Mouse (Mus musculus) MEL (cell line): Measurements from ENCODE around the gene 2310022A10Rik. TPM values are rescaled to one million over a fixed set of nuclear protein-coding genes. Genes with fewer than 3 reads are reported as not detected.

Experiments
- DNase-seq: peaks from one replicate; pipeline ENCODE4 v3.0.0; 2011; ENCODE audit warnings: low read depth, low spot score
- H3K27ac ChIP-seq: 2 replicates; pipeline ENCODE4 v1.5.1; 2012; ENCODE audit warnings: low read depth, mild to moderate bottlenecking, control low read depth, low read length, moderate library complexity; ENCODE audit not compliant: control insufficient read depth
- H3K27me3 ChIP-seq, 2 experiments: fragments of 150-350 bp in 1 of 2; sonication (generic) in 1 of 2; 2 replicates each; pipeline ENCODE4 v1.6.1; 2012; ENCODE audit warnings: low read length in 2 of 2, mild to moderate bottlenecking in 2 of 2, improper control_type of control experiment in 1 of 2, moderate library complexity in 1 of 2; ENCODE audit not compliant: insufficient read depth in 2 of 2, control insufficient read depth in 1 of 2
- H3K36me3 ChIP-seq, 2 experiments: 2 replicates each; pipeline ENCODE4 v1.6.1; 2012 to 2014; ENCODE audit warnings: low read length in 2 of 2, improper control_type of control experiment in 1 of 2, inconsistent platforms in 1 of 2, mild to moderate bottlenecking in 1 of 2; ENCODE audit not compliant: insufficient read depth in 2 of 2, control insufficient read depth in 1 of 2
- H3K4me1 ChIP-seq, 2 experiments: fragments of 150-350 bp in 1 of 2; sonication (generic) in 1 of 2; 2 replicates each; pipeline ENCODE4 v1.6.1; 2012; ENCODE audit warnings: low read length in 2 of 2, improper control_type of control experiment in 1 of 2, mild to moderate bottlenecking in 1 of 2; ENCODE audit not compliant: insufficient read depth in 2 of 2, control insufficient read depth in 1 of 2
- H3K4me3 ChIP-seq, 2 experiments: fragments of 150-350 bp in 1 of 2; sonication (generic) in 1 of 2; 2 replicates each; pipeline ENCODE4 v1.5.1; 2012; ENCODE audit warnings: low read depth in 2 of 2, low read length in 2 of 2, mild to moderate bottlenecking in 2 of 2, moderate library complexity in 2 of 2, control low read depth in 1 of 2, improper control_type of control experiment in 1 of 2; ENCODE audit not compliant: control insufficient read depth in 1 of 2, insufficient read depth in 1 of 2
- H3K79me2 ChIP-seq: 2 replicates; pipeline ENCODE4 v1.6.1; 2012; ENCODE audit warnings: mild to moderate bottlenecking, low read length, moderate library complexity; ENCODE audit not compliant: control insufficient read depth, poor library complexity, insufficient read depth
- H3K9ac ChIP-seq: 2 replicates; pipeline ENCODE4 v1.6.1; 2012; ENCODE audit warnings: low read depth, mild to moderate bottlenecking, control low read depth, low read length, moderate library complexity; ENCODE audit not compliant: control insufficient read depth, poor library complexity, severe bottlenecking
- H3K9me3 ChIP-seq: fragments of 150-350 bp; sonication (generic); replicated peaks from 2 replicates; pipeline ENCODE4 v1.6.1; 2012; ENCODE audit warnings: mild to moderate bottlenecking, low read length, improper control_type of control experiment, moderate library complexity; ENCODE audit not compliant: insufficient read depth
- CHD1 ChIP-seq: IDR thresholded peaks from 2 replicates; pipeline ENCODE4 v1.6.1; 2012; ENCODE audit warnings: low read depth, mild to moderate bottlenecking, inconsistent platforms, low read length, improper control_type of control experiment
- CHD2 ChIP-seq: IDR thresholded peaks from 2 replicates; pipeline ENCODE4 v1.6.1; 2011; ENCODE audit warnings: low read length, improper control_type of control experiment
- CTCF ChIP-seq, 3 experiments: IDR thresholded peaks in 2 of 3; conservative IDR thresholded peaks in 1 of 3; 2 replicates each; pipeline ENCODE4 v1.5.1; 2011 to 2012; ENCODE audit warnings: low read length in 3 of 3, low read depth in 2 of 3, mild to moderate bottlenecking in 2 of 3, improper control_type of control experiment in 1 of 3, inconsistent platforms in 1 of 3, mixed read lengths in 1 of 3, moderate library complexity in 1 of 3; ENCODE audit not compliant: control insufficient read depth in 1 of 3, insufficient read depth in 1 of 3, poor library complexity in 1 of 3, severe bottlenecking in 1 of 3
- E2F4 ChIP-seq: IDR thresholded peaks from 2 replicates; pipeline ENCODE4 v1.6.1; 2011; ENCODE audit warnings: low read depth, low read length, improper control_type of control experiment, borderline replicate concordance
- ELF1 ChIP-seq: IDR thresholded peaks from 2 replicates; pipeline ENCODE4 v1.6.1; 2014; ENCODE audit warnings: low read depth, mild to moderate bottlenecking, inconsistent platforms, low read length, improper control_type of control experiment, moderate library complexity
- EP300 ChIP-seq, 2 experiments: IDR thresholded peaks; 2 replicates each; pipeline ENCODE4 v1.6.1; 2011; ENCODE audit warnings: improper control_type of control experiment in 2 of 2, low read length in 2 of 2, low read depth in 1 of 2, mild to moderate bottlenecking in 1 of 2
- ETS1 ChIP-seq: IDR thresholded peaks from 2 replicates; pipeline ENCODE4 v1.6.1; 2012; ENCODE audit warnings: low read depth, mild to moderate bottlenecking, inconsistent platforms, low read length, improper control_type of control experiment, moderate library complexity
- GABPA ChIP-seq: IDR thresholded peaks from 2 replicates; pipeline ENCODE4 v1.6.1; 2012; ENCODE audit warnings: low read depth, mild to moderate bottlenecking, inconsistent platforms, low read length, improper control_type of control experiment, moderate library complexity
- JUND ChIP-seq: IDR thresholded peaks from 2 replicates; pipeline ENCODE4 v1.6.1; 2011; ENCODE audit warnings: low read depth, mild to moderate bottlenecking, improper control_type of control experiment, low read length
- KAT2A ChIP-seq: conservative IDR thresholded peaks from 2 replicates; pipeline ENCODE4 v1.6.1; 2012; ENCODE audit warnings: low read depth, low read length, improper control_type of control experiment, inconsistent platforms
- MEF2A ChIP-seq: IDR thresholded peaks from 2 replicates; pipeline ENCODE4 v1.6.1; 2014; ENCODE audit warnings: low read depth, mild to moderate bottlenecking, inconsistent platforms, low read length, improper control_type of control experiment; ENCODE audit not compliant: poor library complexity, insufficient replicate concordance, severe bottlenecking; ENCODE audit errors: extremely low read depth
- MXI1 ChIP-seq: IDR thresholded peaks from 2 replicates; pipeline ENCODE4 v1.6.1; 2011; ENCODE audit warnings: mild to moderate bottlenecking, low read depth, low read length, improper control_type of control experiment
- NELFE ChIP-seq: IDR thresholded peaks from 2 replicates; pipeline ENCODE4 v1.6.1; 2011; ENCODE audit warnings: low read depth, low read length, improper control_type of control experiment
- NRF1 ChIP-seq: IDR thresholded peaks from 2 replicates; pipeline ENCODE4 v1.6.1; 2014; ENCODE audit warnings: low read depth, mild to moderate bottlenecking, inconsistent platforms, low read length, improper control_type of control experiment, moderate library complexity; ENCODE audit not compliant: poor library complexity, insufficient read depth, severe bottlenecking
- POLR2A ChIP-seq, 2 experiments: IDR thresholded peaks; 2 replicates each; pipeline ENCODE4 v1.6.1; 2011 to 2012; ENCODE audit warnings: low read length in 2 of 2, mild to moderate bottlenecking in 2 of 2, control low read depth in 1 of 2, improper control_type of control experiment in 1 of 2, low read depth in 1 of 2, moderate library complexity in 1 of 2; ENCODE audit not compliant: control insufficient read depth in 1 of 2, insufficient read depth in 1 of 2, poor library complexity in 1 of 2
- POLR2AphosphoS2 ChIP-seq: IDR thresholded peaks from 2 replicates; pipeline ENCODE4 v1.6.1; 2011; ENCODE audit warnings: low read length, improper control_type of control experiment
- POLR2AphosphoS5 ChIP-seq: IDR thresholded peaks from 2 replicates; pipeline ENCODE4 v1.6.1; 2012; ENCODE audit warnings: low read depth, borderline replicate concordance, mild to moderate bottlenecking, inconsistent platforms, low read length, moderate library complexity, mixed read lengths
- SIN3A ChIP-seq: IDR thresholded peaks from 2 replicates; pipeline ENCODE4 v1.6.1; 2012; ENCODE audit warnings: low read length, improper control_type of control experiment, inconsistent platforms
- TCF12 ChIP-seq: IDR thresholded peaks from 2 replicates; pipeline ENCODE4 v1.6.1; 2014; ENCODE audit warnings: low read depth, mild to moderate bottlenecking, inconsistent platforms, low read length, improper control_type of control experiment, moderate library complexity
- USF2 ChIP-seq, 2 experiments: IDR thresholded peaks; 2 replicates each; pipeline ENCODE4 v1.6.1; 2011 to 2012; ENCODE audit warnings: improper control_type of control experiment in 2 of 2, low read length in 2 of 2, borderline replicate concordance in 1 of 2, inconsistent platforms in 1 of 2, low read depth in 1 of 2, mild to moderate bottlenecking in 1 of 2; ENCODE audit not compliant: insufficient read depth in 1 of 2
- ZC3H11A ChIP-seq: IDR thresholded peaks from 2 replicates; pipeline ENCODE4 v1.6.1; 2012; ENCODE audit warnings: low read depth, mild to moderate bottlenecking, inconsistent platforms, low read length, improper control_type of control experiment
- ZKSCAN1 ChIP-seq: IDR thresholded peaks from 2 replicates; pipeline ENCODE4 v1.6.1; 2012; ENCODE audit warnings: low read depth, mild to moderate bottlenecking, inconsistent platforms, low read length, improper control_type of control experiment, moderate library complexity
- ZNF384 ChIP-seq: IDR thresholded peaks from 2 replicates; pipeline ENCODE4 v1.6.1; 2012; ENCODE audit warnings: low read depth, mild to moderate bottlenecking, inconsistent platforms, low read length, improper control_type of control experiment
- polyA plus RNA-seq, 2 experiments: library from polyadenylated mRNA; stranded (reverse) in 1 of 2; unstranded in 1 of 2; fragments of >175 nt in 1 of 2; fragments of >200 nt in 1 of 2; gene quantifications; 2 replicates each; pipeline versions ENCODE4 v1.2.1 to v1.2.4; 2012; ENCODE audit warnings: low replicate concordance in 2 of 2, low read depth in 1 of 2; ENCODE audit not compliant: insufficient read length in 2 of 2, insufficient read depth in 1 of 2, missing spikeins in 1 of 2
- total RNA-seq: library from RNA; depleted of rRNA; stranded (reverse); fragments of 300-350 nt; gene quantifications from 2 replicates; pipeline ENCODE4 v1.2.3, GENCODE M21; 2012

Gene 2310022A10Rik
- total and polyA plus RNA-seq, 3 experiments, result 6.6 to 33.2 TPM; not detected in 1

DNA sequence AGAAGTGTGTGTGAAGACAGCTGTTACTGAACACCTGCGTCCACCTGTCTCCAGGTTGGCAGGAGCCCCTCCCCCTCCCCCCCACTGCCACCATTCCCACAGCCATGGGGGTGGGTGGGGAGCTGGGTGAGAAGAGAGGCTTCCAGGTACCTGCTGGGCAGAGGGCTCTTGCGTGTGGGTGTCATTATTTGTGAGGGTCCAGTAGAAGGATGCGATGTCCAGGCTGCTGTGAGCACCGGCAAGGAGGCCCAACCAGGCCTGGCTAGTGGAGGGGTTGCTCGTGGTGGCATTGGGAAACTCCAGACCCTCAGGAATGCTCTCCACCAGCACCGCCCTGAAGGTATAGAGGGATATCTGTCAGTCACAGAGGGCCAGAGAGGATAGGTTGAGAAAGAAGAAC is 12.1 kb upstream of the 2310022A10Rik start:
- DNase-seq, result no peak
- H3K27ac ChIP-seq, result no peak overlapping the region
- TF ChIP-seq JUND (no peak), CHD1 (no peak), USF2 (IDR thresholded peaks at IDR 0.05; ENCODE audit: borderline replicate concordance in 1 of 2, insufficient read depth in 1 of 2, low read depth in 1 of 2, low read length in 2 of 2) (no peak), NRF1 (no peak)
- peaks cover 0 to 9% of the 10 kb centered on the region in 2 experiments; a peak in 2 of 4 replicates for H3K36me3 ChIP-seq
- H3K4me1 ChIP-seq, result peaks cover 2 to 29% of the 10 kb centered on the region in 2 experiments
- H3K4me3 ChIP-seq, result no peak overlapping the region
- no peak overlapping the region for H3K9ac ChIP-seq
- H3K79me2 ChIP-seq, result no peaks in the 10 kb centered on the region; the same call in 1 of the 2 replicates
- no peaks in the 10 kb centered on the region for H3K9me3 ChIP-seq
- no peaks in the 10 kb centered on the region for H3K27me3 ChIP-seq

- H3K27ac ChIP-seq, result no peak overlapping the region
- H3K27me3 ChIP-seq, result no peaks in the 10 kb centered on the region
- H3K4me3 ChIP-seq, result no peak overlapping the region
- peaks cover 0 to 9% of the 10 kb centered on the region in 2 experiments; a peak in 2 of 4 replicates for H3K36me3 ChIP-seq
- no peaks in the 10 kb centered on the region for H3K9me3 ChIP-seq
- TF ChIP-seq CTCF (IDR thresholded peaks at IDR 0.05 in 2 of 3, conservative IDR thresholded peaks at IDR 0.05 in 1 of 3; ENCODE audit: control insufficient read depth in 1 of 3, insufficient read depth in 1 of 3, low read depth in 2 of 3, low read length in 3 of 3, poor library complexity in 1 of 3, severe bottlenecking in 1 of 3), result no peak
- no peak for TF ChIP-seq ETS1
- no peak for TF ChIP-seq KAT2A
- TF ChIP-seq MXI1, result no peak
- TF ChIP-seq POLR2AphosphoS5, result no peak
- TF ChIP-seq ZKSCAN1, result no peak
- TF ChIP-seq SIN3A, result no peak
- no peak for TF ChIP-seq USF2 (IDR thresholded peaks at IDR 0.05; ENCODE audit: borderline replicate concordance in 1 of 2, insufficient read depth in 1 of 2, low read depth in 1 of 2, low read length in 2 of 2)
- no peak for TF ChIP-seq POLR2A (IDR thresholded peaks at IDR 0.05; ENCODE audit: control insufficient read depth in 1 of 2, insufficient read depth in 1 of 2, low read depth in 1 of 2, low read length in 2 of 2, poor library complexity in 1 of 2)
- TF ChIP-seq MEF2A, result no peak
- no peaks in the 10 kb centered on the region; the same call in 1 of the 2 replicates for H3K79me2 ChIP-seq
- no peak for DNase-seq
- H3K4me1 ChIP-seq, result peaks cover 2 to 28% of the 10 kb centered on the region in 2 experiments
- H3K9ac ChIP-seq, result no peak overlapping the region
Observed at GRCm38 (mm10) chr7:27541431-27541830, 11.6 kb upstream of the 2310022A10Rik start.

DNA sequence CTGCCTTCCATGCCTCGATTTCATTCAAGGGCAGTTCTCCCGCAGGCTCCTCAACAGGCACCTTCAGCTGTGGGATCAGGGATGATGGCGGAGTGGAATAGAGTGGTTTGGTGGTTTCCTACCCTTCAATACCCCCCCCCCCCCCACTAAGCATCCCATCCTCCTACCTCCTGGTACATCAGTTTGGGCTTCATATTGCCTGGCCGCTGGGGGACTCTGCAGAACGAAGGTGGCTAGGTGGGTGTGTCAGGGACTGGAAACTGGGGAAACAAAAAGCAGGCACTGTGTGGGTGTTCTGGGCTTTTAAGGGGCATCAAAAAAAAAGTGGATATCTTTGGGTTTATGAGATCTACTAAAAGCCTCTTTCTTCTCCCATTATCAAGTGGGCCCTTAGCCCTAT is 11.1 kb upstream of the 2310022A10Rik start:
- no peak overlapping the region for H3K27ac ChIP-seq
- DNase-seq, result no peak
- peak overlapping the region; percentile 65 to 91 for H3K4me3 ChIP-seq
- H3K27me3 ChIP-seq, result no peaks in the 10 kb centered on the region
- peaks cover 0 to 9% of the 10 kb centered on the region in 2 experiments; a peak in 2 of 4 replicates for H3K36me3 ChIP-seq
- H3K79me2 ChIP-seq, result no peaks in the 10 kb centered on the region; the same call in 1 of the 2 replicates
- no peaks in the 10 kb centered on the region for H3K9me3 ChIP-seq
- TF ChIP-seq ELF1 (no peak), ZKSCAN1 (no peak), ETS1 (no peak), CHD2 (no peak), E2F4 (no peak), GABPA (no peak), TCF12 (no peak), NRF1 (no peak), ZC3H11A (no peak), POLR2AphosphoS5 (no peak), ZNF384 (no peak), KAT2A (no peak), SIN3A (no peak), NELFE (no peak), POLR2AphosphoS2 (no peak), EP300 (IDR thresholded peaks at IDR 0.05; ENCODE audit: low read depth in 1 of 2, low read length in 2 of 2) (no peak), MXI1 (no peak)
- peak overlapping the region; percentile 59 for H3K9ac ChIP-seq
- H3K4me1 ChIP-seq, result peaks cover 2 to 28% of the 10 kb centered on the region in 2 experiments
